Mouse (Mus musculus) cerebellum, adult 9-11 months (tissue): ENCODE data around the gene Samhd1.

ENCODE experiments used
- DNase-seq: peaks from one replicate; pipeline ENCODE4 v3.0.0; 2022

Samhd1 gene

DNA sequence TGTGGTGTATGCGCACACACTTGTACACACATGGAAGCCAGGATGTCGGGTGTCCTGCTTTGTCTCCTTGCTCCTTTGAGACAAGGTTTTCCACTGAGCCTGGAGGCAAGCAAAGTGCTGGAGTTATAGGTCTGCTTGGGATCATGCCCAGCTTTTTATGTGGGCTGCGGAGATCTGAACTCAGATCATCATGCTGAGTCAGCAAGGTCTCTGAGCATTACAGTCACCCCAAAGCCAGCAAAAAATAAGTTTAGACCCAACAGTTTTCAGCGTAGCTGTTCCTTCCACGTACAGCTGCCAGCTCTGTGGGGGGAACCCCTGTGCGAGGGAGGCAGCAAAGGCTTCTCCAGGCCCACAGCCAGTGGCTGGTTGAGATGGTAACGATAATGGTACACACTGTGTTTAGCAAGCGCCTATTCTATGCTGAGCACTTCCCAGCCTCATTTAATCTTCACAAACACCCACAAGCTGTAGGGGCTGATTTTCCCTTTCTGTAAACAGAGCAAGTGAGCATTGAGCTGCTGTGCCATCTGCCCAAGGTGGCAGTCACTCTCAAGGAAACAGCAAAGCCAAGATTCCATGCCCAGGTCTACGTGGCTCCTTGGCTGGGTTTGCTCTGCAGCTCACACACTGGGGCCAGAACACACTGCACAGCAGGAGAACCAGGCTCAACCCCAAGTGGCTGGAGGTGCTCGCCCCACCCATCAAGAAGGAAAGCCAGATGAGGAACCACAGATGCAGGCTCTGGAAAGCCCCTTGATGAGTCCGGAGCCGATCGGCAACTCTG is 86.5 kb downstream of the Samhd1 start:
- peak; percentile 83 for DNase-seq
